Mouse (Mus musculus) R1 (cell line): ENCODE data around the gene Srrm3.

Experiments
- DNase-seq: peaks from one replicate; pipeline ENCODE4 v3.0.0-alpha.2; 2018; ENCODE audit warnings: low read depth, low spot score

Srrm3 gene

DNA sequence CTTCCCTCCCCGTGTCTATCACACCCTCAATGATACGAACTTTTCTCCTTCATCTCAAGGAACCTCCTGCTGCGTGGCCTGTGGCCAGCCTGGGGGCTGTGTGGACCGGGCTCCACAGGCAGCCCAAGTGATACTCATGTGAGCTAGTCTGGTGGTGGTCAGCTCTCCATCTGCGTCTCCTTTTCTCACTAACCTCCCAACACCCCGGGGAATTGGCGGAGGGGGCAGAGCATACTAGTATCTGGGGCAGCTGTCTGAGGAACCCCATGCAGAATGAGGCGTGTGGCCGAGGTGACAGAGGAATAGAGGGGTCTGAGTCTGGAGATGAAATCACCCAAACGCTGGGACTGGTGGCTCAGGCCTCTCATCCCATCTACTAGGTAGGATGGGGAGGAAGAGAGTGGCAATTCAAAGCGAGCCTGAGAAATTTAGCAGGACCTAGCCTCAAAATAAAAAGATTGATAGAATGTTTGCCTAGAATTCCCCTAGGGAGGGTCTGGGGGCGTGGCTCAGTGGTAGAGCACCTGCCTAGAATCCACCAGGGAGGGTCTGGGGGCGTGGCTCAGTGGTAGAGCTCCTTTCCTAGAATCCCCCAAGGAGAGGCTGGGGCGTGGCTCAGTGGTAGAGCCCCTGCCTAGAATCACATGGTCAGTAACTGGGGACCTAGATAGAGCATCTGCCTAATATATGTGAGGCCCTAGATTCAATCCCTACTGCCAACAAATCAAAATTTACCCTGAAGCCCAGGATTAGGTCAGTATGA lies 63.2 kb downstream of the Srrm3 start:
- peak; percentile 56 for DNase-seq

DNA sequence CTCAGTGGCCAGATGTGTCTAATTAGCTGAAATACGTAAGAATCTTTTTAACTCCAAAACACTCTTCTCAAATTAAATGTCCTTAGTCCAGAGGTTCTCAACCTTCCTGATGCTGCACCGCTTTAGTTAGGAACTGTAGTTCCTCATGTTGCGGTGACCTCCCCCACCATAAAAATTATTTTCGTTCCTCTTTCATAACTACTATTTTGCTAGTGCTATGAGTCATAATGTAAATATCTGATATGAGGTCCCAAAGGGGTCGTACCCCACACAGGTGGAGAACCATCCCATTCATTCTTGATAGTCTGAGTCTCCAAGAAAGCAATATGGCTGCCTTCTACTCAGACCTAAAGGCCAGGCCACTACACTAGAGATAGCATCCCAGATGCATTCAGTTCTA lies 63.8 kb downstream of the Srrm3 start:
- DNase-seq: no peak

DNA sequence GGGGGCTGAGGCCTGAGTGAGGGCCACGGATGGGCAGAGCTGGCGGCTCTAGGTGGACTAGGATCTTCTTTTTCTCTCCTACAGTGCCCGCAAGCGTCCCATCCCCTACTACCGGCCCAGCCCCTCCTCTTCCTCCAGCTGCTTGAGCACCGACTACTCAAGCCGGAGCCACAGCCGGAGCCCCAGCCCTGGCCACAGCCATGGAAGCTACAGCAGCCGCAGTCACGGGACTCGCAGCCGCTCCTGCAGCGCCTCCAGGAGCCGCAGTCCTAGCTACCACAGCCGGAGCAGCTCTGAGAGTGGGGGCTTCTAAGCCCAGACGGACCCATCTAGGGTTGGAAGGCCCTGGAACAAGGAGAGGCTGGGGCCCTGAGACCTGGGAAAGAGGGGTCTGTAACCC lies 66.3 kb downstream of the Srrm3 start:
- peak; percentile 46 for DNase-seq

DNA sequence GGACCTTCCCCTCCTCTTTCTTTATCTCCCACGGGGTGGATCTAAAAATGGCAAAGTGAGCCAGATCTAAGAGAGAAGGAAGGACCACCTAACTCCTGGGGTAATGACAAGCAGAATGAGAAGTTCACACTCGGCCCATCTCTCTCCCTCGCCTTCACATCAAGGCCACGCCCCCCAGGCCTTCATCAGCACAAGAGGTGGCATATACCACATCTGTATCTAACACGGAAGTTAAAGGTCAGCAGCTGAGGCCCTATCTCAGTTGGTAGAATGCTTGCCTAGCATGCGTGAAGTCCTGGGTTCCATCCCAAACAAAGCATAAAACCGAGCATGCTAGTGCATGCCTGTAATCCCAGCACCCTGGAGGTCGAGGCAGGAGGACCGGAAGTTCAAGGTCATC lies 67.1 kb downstream of the Srrm3 start:
- peak; percentile 41 for DNase-seq

DNA sequence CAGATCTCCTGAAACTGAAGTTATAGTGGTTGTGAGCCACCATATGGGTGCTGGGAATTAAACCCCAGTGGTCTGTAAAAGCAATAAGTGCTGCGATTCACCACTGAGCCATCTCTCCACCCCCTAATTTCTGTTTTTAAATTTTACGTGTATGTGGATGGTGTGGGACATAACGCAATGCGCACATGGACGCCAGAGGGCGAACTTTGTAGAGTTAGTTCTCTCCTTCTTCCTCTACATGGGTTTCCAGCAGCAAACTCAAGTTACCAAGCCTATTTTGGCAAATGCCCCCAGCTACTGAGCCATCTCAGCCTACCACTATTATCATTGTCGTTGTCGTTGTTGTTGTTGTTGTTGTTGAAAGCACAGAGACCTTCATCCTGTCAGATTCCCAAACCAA lies 70.5 kb downstream of the Srrm3 start:
- peak; percentile 77 for DNase-seq

DNA sequence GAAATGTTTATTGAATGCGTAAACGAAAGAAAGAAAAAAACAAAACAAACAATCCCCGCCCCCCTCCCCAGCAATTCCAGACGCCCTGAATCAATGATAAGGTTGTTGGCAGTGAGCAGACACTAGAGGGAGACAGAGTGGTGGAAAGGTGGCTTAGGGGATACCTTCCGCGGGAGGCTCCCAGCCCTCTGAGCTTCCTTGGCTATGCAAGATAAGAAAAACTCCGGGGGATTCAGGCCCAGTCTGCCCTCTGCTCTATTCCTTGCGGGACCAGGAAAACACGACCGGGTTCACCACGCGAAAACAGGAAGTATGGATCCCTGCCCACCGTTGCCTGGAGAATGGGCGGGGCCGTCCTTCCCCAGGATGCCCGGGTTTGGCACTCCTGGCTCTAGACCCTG lies 71.1 kb downstream of the Srrm3 start:
- DNase-seq: peak; percentile 90

DNA sequence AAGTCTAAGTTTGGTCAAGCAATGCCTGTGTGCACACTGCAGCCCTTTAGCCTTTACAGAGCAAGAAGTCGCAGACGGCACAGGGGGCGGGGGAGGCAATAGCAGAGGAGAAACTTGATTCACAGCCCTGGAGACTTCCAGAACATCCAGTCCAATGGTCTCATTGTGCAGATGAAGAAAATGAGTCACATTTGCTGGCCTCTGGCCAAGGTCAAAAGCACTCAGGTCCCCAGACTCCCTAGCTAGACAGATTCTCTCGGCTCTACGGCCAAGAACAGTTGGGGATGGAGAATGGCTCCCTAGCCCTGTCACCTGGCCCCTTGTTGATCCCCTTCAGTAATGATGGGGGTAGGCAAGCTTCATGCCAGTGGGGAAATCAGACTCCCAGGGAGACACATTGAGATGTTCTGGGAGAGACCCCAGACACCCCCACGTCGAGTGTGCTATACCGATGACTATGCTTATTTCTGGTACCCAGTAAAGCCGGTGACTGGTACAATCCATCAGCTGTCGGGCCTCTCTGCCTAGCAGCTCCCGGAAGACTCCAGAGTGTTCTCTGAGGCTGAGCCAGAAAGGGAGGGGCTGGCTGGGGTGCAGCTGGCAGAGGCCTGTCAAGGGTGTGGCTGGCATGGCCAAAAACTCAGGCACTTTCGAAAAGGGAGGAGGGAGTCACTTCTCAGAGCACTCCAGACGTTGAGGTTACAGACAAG lies 72.9 kb downstream of the Srrm3 start:
- DNase-seq: no peak

DNA sequence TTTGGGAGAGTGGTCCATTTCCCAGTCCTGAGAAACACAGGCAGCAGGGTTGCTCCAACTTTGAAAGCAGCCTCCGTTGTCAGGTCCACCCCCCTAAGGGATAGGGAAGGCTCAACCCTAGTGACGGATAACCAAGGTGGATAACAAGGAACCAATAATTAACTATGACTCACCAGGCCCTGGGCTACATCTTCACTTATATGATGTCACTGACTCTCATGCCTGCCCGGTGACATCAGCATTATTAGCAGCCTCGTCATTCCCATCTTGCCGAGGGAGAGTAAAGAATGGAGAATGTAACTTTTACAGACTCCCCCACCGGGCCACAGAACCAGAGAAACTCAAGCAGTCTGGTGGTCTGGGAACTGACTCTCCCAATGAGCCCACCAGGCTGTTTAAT lies 78.0 kb downstream of the Srrm3 start:
- no peak for DNase-seq

DNA sequence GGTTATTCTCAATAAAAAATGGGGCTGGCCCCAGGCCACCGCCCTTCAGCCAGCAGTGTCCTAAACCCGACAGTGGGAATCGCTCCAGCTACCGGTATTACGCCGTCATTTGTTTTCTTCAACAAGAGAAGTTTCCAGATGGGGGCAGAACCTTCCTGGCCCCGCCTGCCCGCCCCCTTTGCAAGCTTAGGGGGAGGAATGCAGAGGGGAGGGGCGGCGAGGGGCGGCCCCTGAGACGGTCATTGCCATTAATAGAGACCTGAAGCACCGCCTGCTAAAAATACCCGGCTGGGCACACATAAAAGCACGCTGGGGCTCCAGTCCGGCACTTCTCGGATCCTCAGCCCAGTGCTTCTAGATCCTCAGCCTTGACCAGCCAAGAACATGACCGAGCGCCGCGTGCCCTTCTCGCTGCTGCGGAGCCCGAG lies 81.0 kb downstream of the Srrm3 start, which contains the start of gene Hspb1:
Hspb1 (plus strand) TSS at position 245 of the 428 bp plus-strand sequence.
- DNase-seq: peak; percentile 99

DNA sequence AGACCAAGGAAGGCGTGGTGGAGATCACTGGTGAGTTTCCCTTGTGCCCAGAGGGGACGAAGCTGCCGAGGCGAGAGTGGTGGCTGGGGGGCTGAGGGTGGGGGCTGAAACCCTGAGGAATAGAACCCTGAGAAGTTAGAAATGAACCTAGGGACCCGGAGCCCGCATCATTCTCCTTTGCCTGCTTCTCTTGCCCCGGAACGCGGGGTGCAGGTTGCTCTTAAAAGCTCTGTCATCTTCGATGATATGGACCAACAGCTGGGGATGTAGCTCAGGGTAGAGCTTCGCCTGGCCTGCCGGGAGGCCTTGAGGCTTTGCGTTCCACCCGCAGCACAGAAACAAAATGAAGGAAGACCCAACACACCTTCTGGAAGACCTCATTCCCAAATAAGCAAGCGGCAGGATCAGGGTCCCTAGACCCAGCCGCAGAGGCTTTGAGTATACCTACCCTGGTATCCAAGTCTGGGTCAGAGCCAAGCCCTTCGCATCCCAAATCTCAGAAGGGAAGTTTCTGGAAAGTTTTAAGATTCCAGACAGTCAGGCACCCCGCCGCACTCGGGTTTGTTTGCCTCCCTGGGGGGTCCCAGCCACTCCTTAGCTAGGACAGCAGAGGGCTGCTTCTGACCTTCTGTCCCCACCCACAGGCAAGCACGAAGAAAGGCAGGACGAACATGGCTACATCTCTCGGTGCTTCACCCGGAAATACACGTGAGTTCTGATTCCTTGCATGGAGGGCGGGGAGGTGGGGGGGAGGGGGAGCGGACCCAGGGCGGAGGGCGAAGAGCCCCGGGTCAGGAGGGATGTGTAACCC lies 81.9 kb downstream of the Srrm3 start:
- peak; percentile 98 for DNase-seq

DNA sequence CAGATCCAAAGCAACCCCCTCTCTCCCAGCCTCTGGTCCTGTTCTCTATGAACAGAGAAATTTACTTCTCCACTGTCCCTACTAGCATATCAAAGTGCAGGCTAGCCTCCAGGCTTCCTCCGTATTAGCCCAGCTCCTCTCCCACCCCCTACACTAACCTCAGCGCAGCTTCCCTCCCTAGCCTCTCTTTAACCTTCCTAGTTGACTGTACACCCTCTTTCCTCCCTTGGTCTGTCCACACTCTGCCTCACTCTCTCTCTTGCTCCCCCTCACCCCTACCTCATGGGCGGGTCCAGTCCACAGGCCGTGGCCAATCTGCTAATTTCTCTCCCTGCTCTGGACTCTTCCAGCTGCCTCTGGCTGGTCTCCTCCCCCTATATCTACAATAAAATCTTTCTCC lies 83.6 kb downstream of the Srrm3 start:
- peak; percentile 69 for DNase-seq

DNA sequence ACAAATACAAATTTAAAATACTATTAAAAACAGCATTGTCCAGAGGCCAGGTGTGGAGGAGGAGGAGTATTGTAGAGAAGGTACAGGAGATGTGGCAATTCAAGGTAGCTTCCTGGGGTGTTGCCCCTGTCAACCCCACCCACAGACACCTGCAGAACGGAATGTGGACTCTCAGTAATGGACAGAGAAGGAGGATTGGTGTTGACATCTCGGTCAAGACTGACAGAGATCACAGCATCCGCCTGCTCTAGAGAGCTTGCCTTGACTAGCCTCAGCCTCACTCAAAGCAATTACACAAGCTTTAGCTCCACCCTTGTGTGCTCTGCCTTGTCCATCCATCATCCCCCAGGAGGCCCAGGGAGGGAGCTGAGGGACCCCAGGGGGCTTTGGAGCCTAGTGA lies 84.2 kb downstream of the Srrm3 start:
- DNase-seq: peak; percentile 62

DNA sequence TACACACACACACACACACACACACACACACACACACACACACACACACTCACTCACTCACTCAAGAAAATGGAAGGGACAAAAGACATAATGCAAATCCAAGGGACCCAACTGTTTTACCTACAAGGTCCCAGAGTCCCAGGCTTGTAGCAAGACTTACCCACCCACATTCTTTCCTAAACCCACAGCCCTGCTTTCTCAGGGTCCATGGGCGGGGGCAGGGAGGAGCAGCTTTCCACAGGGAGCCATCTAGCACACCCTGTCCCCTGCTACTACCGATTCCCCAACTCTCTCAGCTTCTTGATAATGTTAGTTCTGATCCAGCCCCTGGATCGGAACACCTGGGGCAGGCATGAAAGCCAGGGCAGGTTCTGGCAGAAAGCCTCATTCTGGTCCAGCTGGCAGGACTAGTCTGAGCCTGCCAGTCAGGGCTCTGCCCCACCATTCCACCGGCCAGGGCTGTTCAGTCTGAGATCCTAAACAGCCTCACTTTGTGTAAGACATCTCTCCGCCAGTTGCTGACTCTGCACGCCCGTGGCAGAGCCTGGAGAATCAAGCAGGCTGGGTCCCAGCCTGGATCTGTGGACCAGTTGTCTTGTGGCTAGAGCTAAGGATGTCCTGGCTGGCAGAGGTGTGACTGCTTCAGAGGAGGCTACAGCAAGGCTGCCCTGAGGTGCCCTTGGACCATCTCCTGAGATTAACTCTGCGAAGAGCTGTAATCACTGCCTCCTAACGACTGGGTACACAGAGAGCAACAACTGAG lies 86.1 kb downstream of the Srrm3 start:
- DNase-seq: peak; percentile 67

DNA sequence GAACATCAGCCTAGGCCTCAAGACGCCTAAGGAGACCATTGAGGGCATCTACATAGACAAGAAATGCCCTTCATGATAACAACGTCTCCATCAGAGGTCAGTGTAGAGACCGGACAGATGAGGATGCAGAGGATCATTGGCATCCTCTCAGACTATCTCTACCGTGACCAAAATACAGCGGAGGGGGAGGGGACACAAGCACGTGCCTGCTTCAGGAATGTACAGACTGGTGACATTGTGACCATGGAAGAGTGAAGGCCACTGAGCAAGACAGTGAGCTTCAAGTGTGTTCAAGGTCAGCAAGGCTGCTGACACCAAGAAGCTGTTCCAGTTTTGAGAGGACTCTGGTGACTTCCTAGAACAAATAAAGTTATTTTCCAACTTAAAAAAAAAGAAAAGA lies 88.3 kb downstream of the Srrm3 start:
- peak; percentile 43 for DNase-seq

DNA sequence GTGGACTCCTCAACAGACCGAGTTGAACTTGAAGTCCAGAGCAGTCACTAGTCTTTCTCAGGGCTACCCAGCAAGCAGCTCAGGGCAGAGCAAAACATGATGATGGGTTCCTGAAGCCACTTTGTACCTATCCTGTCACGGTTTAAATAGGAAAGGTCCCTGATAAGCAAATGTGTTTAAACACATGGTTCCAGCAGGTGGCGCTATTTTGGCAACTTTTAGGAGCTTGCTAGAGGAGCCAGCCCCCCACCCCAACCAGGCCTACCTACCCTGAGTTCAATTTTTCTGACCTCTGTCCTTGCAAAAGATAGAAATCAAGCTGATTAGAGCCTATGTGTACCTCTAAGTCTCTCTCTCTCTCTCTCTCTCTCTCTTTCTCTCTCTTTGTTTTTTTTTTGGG lies 91.3 kb downstream of the Srrm3 start:
- peak; percentile 93 for DNase-seq

DNA sequence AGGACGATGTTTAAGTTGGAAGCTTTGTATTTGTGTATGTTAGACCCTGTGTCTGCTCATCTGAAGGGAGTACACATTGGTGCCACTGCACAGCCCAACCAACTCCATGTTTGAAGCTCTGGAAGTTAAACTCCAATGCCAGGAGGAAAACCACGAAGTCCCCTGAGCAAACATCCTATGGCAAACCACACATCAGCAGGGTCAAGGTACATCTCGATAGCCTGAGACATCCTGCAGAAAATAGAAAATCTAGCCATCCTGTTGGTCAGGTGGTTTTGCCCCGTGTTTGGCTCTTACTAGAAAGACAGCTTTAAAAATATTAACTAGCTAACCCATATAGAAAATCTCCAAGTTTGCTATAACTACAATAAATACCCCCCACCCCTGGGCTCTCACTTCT lies 92.3 kb downstream of the Srrm3 start:
- DNase-seq: no peak

DNA sequence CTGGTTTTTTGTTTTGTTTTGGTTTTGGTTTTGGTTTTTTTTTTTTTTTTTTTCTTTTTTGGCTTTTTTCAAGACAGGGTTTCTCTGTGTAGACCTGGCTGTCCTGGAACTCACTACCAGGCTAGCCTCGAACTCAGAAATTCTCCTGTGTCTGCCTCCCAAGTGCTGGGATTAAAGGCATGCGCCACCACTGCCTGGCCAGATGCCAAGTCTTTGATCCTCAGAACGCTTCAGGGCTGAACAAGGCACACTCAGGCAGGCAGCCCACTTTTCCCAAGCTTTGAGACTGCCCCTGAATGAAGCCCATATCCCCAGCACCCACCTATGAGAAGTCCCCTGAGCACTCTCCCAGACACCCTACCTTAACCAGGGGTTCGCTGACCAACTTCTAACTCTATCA lies 93.1 kb downstream of the Srrm3 start:
- no peak for DNase-seq

DNA sequence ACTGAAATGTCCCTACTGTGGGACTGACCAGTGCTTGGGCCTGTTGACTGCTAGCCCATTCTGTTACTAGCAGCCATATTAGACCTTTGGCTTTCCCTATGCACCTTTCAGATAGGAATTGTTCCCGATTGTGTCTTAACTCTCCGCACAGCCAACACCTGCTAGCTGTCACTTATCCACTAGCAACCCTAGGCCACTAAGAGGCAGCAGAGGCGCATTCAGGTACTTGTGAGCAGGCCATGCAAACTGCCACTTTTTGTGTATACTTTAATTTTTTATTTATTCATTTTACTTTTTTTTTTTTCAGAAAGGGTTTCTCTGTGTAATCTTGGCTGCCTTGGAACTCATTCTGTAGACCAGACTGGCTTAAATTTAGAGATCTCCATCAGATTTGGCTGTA lies 94.0 kb downstream of the Srrm3 start:
- DNase-seq: no peak

DNA sequence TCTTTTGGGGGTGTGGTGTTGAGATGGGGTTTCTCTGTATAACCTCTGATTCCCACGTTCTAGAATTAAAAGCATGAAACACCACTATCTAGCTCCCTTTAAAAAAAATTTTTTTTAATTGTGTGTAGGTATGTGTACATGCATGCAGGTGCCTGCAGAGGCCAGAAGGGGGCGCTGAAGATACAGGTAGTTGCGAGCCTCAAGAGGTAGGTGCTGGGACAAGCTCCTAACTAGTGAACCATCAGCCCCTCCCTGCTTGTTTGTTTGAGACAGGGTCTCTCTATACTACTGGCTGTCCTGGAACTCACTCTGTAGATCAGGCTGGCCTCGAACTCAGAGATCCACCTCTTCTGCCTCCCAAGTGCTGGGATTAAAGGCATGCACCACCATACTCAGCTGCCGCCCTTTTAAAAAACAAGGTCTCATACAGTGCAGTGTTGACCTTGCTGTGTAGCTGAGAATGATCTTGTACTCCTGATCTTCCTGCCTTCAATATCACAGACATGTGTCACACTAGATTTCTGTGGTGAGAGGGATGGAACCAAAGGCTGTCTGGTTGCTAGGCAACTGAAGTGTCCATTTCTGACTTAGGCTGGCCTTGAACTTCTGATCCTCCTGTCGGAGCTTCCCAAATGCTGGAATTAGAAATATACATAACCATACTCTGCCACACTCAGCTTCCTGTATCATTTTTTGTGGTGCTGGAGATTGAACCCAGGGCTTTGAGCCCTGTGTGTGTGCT lies 94.8 kb downstream of the Srrm3 start:
- DNase-seq: peak; percentile 93

DNA sequence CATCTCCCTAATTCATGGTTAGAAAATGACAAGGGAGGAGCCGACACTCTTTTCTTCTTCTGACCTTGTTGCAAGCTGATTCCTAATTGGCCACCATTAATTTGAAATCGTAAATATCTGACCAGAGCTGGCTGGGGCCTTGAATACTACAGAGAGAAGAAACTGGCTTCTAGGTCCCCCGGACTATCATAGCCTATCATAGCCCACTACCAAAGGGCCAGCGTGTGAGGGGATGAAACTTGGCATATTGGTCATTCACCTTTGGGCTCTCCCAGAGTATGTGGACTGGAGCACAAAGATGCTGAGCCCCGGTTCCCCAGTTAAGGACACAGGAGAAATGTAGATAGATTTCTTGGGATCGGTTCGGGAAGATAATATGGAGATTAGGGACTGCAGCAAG lies 96.4 kb downstream of the Srrm3 start:
- DNase-seq: no peak
